Mouse (Mus musculus): ENCODE measurements around the gene Aatf.

The Aatf gene

GRCm38 (mm10) chr11:84521751-84522299 is 8.5 kb upstream of the Aatf start:
- no peak for DNase-seq (ENCODE audit: low spot score)

- DNase-seq (ENCODE audit: low spot score) = no peak
These were observed 7.7 kb upstream of the Aatf start for GRCm38 (mm10) chr11:84521071-84521390.

GRCm38 (mm10) chr11:84520269-84521070 is 7.1 kb upstream of the Aatf start:
- no peak for DNase-seq (ENCODE audit: low spot score)

GRCm38 (mm10) chr11:84519576-84520268 is 6.4 kb upstream of the Aatf start:
- DNase-seq (ENCODE audit: low spot score) = no peak

GRCm38 (mm10) chr11:84519036-84519435 is 5.7 kb upstream of the Aatf start:
- no peak for DNase-seq (ENCODE audit: low spot score)

- no peak for DNase-seq (ENCODE audit: low spot score)
These were observed 4.9 kb upstream of the Aatf start for GRCm38 (mm10) chr11:84518261-84518660.

GRCm38 (mm10) chr11:84517431-84517830 is 4.1 kb upstream of the Aatf start:
- no peak for DNase-seq (ENCODE audit: low spot score)

- no peak for DNase-seq (ENCODE audit: low spot score)
These were observed 3.3 kb upstream of the Aatf start for GRCm38 (mm10) chr11:84516501-84517240.

GRCm38 (mm10) chr11:84512031-84512430 is 1.3 kb downstream of the Aatf start:
- DNase-seq (ENCODE audit: low spot score) = no peak

- DNase-seq (ENCODE audit: low spot score) = no peak
These were observed 9.0 kb downstream of the Aatf start for GRCm38 (mm10) chr11:84504296-84504695.

- DNase-seq (ENCODE audit: low spot score) = no peak
These were observed 15.4 kb downstream of the Aatf start for GRCm38 (mm10) chr11:84497944-84498343.

GRCm38 (mm10) chr11:84496901-84497300 is 16.4 kb downstream of the Aatf start:
- no peak for DNase-seq (ENCODE audit: low spot score)

- no peak for DNase-seq (ENCODE audit: low spot score)
These were observed 17.5 kb downstream of the Aatf start for GRCm38 (mm10) chr11:84495774-84496173.

- DNase-seq (ENCODE audit: low spot score) = no peak
These were observed 31.7 kb downstream of the Aatf start for GRCm38 (mm10) chr11:84481661-84482060.

GRCm38 (mm10) chr11:84480451-84480850 is 32.9 kb downstream of the Aatf start:
- DNase-seq (ENCODE audit: low spot score) = no peak

GRCm38 (mm10) chr11:84476641-84477040 is 36.7 kb downstream of the Aatf start:
- no peak for DNase-seq (ENCODE audit: low spot score)

GRCm38 (mm10) chr11:84475991-84476390 is 37.3 kb downstream of the Aatf start:
- no peak for DNase-seq (ENCODE audit: low spot score)

- DNase-seq (ENCODE audit: low spot score) = no peak
These were observed 40.1 kb downstream of the Aatf start for GRCm38 (mm10) chr11:84473093-84473667.

GRCm38 (mm10) chr11:84464571-84464970 is 48.8 kb downstream of the Aatf start:
- no peak for DNase-seq (ENCODE audit: low spot score)

GRCm38 (mm10) chr11:84453901-84454300 is 59.4 kb downstream of the Aatf start:
- no peak for DNase-seq (ENCODE audit: low spot score)

GRCm38 (mm10) chr11:84442554-84443331 is 70.6 kb downstream of the Aatf start:
- DNase-seq (ENCODE audit: low spot score) = no peak

Data from T-cell, adult 2 months (primary cell).